ENCODE assay signal across 12 mouse cellular contexts in genomic region chr11:36106639-36107038, GRCm38 (mm10).
A peak's percentile ranks its signal among the peaks of the same experiment; 100 is the strongest.
DNase-seq lines count a peak whose midpoint lies in the region; ATAC-seq lines count a peak whose summit lies in the region.
"Had no signal": no experiment of that assay in that cellular context is flagged by ENCODE, and none has a peak within 500 bp of the region (broad histone marks: within the 10 kb centered on the region; RNA-seq: fewer than 3 reads in every experiment).

No protein-coding gene starts in this region.

- peak; percentile 52 for DNase-seq in layer of hippocampus, adult 11-12 months (ENCODE audit: low spot score)
- no peak for DNase-seq in layer of hippocampus, postnatal 25 days (ENCODE audit: extremely low spot score in 1 of 2, low spot score in 1 of 2)
- peak; percentile 68 for DNase-seq in embryo, embryonic 11 days
- DNase-seq in lung, postnatal 10 days, result no peak
- no peak for DNase-seq in frontal cortex, postnatal 10 days (ENCODE audit: low spot score in 2 of 2)
- no peak for DNase-seq in gastrocnemius, postnatal 36 days

- no peaks in the 10 kb centered on the region for H3K27me3 ChIP-seq in hindbrain, embryonic 13.5 days
- no peaks in the 10 kb centered on the region for H3K27me3 ChIP-seq in neural tube, embryonic 14.5 days (ENCODE audit: control insufficient read depth, insufficient read depth, low read length)

- H3K27ac ChIP-seq in hindbrain, embryonic 13.5 days, result peak overlapping the region; percentile 90
- peak overlapping the region; percentile 61 for H3K27ac ChIP-seq in neural tube, embryonic 14.5 days (ENCODE audit: low read depth, low read length)
- H3K27ac ChIP-seq: liver, embryonic 14.5 days had no signal

- no peaks in the 10 kb centered on the region; the same call in 1 of the 2 replicates for H3K36me3 ChIP-seq in hindbrain, embryonic 13.5 days
- no peaks in the 10 kb centered on the region for H3K36me3 ChIP-seq in neural tube, embryonic 14.5 days (ENCODE audit: control insufficient read depth, insufficient read depth, low read length)

- no peaks in the 10 kb centered on the region for H3K9me3 ChIP-seq in hindbrain, embryonic 13.5 days
- H3K9me3 ChIP-seq in neural tube, embryonic 14.5 days (ENCODE audit: control insufficient read depth, low read length), result no peaks in the 10 kb centered on the region

- 22% methylated on average over 10 of the region's 10 CpGs for WGBS in hindbrain, embryonic 13.5 days
- 16% methylated on average over 10 of the region's 10 CpGs for WGBS in neural tube, embryonic 14.5 days

- no peak overlapping the region for H3K4me3 ChIP-seq in hindbrain, embryonic 13.5 days
- no peak overlapping the region for H3K4me3 ChIP-seq in neural tube, embryonic 14.5 days (ENCODE audit: low read depth, low read length)
- H3K4me3 ChIP-seq: erythroblast, embryonic 14.5 days had no signal

- peak; percentile 81 for ATAC-seq in hindbrain, embryonic 13.5 days (ENCODE audit: low FRiP score)
- peak; percentile 77 for ATAC-seq in neural tube, embryonic 14.5 days (ENCODE audit: low read depth)
- ATAC-seq: CD4-positive, CD25-positive, alpha-beta regulatory T cell, adult 4 months; inflammation-experienced regulatory T-cells, adult 6 months had no signal

- peak overlapping the region; percentile 11; the same call in 1 of the 2 replicates for H3K4me2 ChIP-seq in hindbrain, embryonic 13.5 days
- H3K4me2 ChIP-seq in neural tube, embryonic 14.5 days (ENCODE audit: low read depth, low read length), result no peak overlapping the region; the same call in 1 of the 2 replicates

- no peak overlapping the region for H3K9ac ChIP-seq in hindbrain, embryonic 13.5 days
- no peak overlapping the region for H3K9ac ChIP-seq in neural tube, embryonic 14.5 days (replicated peaks; ENCODE audit: low read depth, low read length)
- H3K9ac ChIP-seq: liver, embryonic 14.5 days had no signal

- intact Hi-C loops in gastrocnemius, postnatal 36 days (cut with DNase I), result no loop called here

- peaks cover 59% of the 10 kb centered on the region for H3K4me1 ChIP-seq in hindbrain, embryonic 13.5 days (replicated peaks)
- H3K4me1 ChIP-seq in neural tube, embryonic 14.5 days (ENCODE audit: control insufficient read depth, insufficient read depth, low read length), result peaks cover 32% of the 10 kb centered on the region

Comparison
In these comparisons a context has a peak if more than half of its experiments do, and no peak if none do; other contexts are left out.
1. DNase-seq: peak in layer of hippocampus, adult 11-12 months (single experiment) and embryo, embryonic 11 days (single experiment); none in layer of hippocampus, postnatal 25 days (0 of 2), lung, postnatal 10 days (single experiment), frontal cortex, postnatal 10 days (0 of 2) and gastrocnemius, postnatal 36 days (0 of 2).